Mouse (Mus musculus): ENCODE data around the gene Gss.
"Not testable (repeated sequence)": the region's sequence is repeated elsewhere in the genome, so short reads cannot be mapped to it uniquely, and the experiment has no call there.

The Gss gene

GRCm38 (mm10) chr2:155576656-155577055, 16.0 kb downstream of the Gss start:
- CTCF ChIA-PET = no interaction called here

DNA sequence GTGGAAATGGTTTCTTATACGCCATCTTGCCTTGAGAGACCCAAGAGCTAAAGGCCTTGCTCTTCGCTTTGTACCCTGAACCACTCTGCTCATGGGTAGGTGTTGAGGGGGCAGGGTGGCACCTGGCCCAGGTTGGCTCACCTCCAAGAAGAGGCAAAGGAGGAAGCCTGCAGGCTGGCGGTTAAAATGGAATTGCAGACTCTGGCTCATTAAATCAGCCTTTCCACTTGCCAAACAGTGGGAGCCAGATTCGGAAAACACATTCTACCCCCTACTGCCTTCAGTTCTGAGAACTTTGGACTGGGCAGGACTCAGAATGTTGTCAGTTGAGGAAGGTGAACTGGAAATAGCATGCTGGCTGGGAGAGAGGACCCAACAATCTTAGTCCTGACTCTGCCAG, 17.9 kb downstream of the Gss start:
- CTCF ChIA-PET = no interaction called here

- CTCF ChIA-PET = no interaction called here
These were observed 18.6 kb downstream of the Gss start for GRCm38 (mm10) chr2:155573996-155574395.

DNA sequence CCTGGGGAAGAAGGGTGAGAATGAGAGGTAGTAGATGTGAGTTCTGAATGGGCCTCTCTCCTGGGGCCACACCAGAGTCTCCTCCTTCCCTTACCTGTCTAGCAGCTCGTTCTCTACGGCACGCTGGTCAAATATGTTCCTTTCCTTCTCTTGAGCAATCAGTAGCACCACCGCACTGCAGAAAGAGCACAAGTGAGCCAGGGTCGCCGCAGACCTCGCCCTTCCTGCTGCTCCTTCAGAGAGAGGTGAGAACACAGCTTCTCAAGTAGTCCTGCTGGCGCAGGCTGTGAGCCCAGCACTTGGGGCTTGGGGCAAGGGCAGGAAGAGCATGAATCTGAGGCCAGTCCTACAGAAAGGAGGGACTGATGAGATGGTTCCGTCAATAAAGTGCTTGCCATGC, 19.6 kb downstream of the Gss start:
- CTCF ChIA-PET = no interaction called here

GRCm38 (mm10) chr2:155569223-155569807, 23.3 kb downstream of the Gss start:
- CTCF ChIA-PET = interaction anchor here (0.6 kb wide), 1 partner anchor 82 kb away, joined by 8 read pairs; no protein-coding TSS in a partner anchor

- CTCF ChIA-PET = no interaction called here
These were observed 24.9 kb downstream of the Gss start for GRCm38 (mm10) chr2:155567751-155568150.

DNA sequence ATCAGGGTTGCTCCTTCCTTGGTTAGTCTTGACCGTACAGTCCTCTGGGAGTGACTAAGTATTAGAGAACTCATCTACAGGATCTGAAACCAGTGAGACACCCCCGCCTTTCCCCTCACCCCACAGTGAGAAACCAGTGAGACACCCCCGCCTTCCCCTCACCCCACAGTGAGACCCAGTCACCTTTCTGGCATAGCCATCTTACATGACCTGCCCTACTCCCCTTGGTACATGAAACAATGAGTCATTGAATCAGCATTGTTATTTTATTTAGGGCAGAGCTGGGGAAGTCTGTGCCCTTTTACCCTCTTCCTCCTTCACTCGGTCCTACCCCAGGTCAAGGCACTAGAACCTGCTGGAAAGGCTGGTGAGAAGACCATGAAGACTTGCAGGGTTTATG, 29.7 kb downstream of the Gss start:
- CTCF ChIA-PET = no interaction called here

- CTCF ChIA-PET = no interaction called here
These were observed 30.4 kb downstream of the Gss start for GRCm38 (mm10) chr2:155562209-155562608.

- CTCF ChIA-PET = interaction anchor here (0.6 kb wide), 1 partner anchor 29 kb away, joined by 10 read pairs; no protein-coding TSS in a partner anchor
These were observed 38.1 kb downstream of the Gss start for GRCm38 (mm10) chr2:155554426-155554985.

GRCm38 (mm10) chr2:155552949-155553354, 39.7 kb downstream of the Gss start:
- CTCF ChIA-PET = no interaction called here

GRCm38 (mm10) chr2:155552336-155552735, 40.3 kb downstream of the Gss start:
- CTCF ChIA-PET = no interaction called here

- CTCF ChIA-PET = no interaction called here
These were observed 45.7 kb downstream of the Gss start for GRCm38 (mm10) chr2:155546955-155547354.

GRCm38 (mm10) chr2:155540822-155541458, 51.7 kb downstream of the Gss start:
- CTCF ChIA-PET = no interaction called here

GRCm38 (mm10) chr2:155539696-155540095, 52.9 kb downstream of the Gss start:
- CTCF ChIA-PET = no interaction called here

DNA sequence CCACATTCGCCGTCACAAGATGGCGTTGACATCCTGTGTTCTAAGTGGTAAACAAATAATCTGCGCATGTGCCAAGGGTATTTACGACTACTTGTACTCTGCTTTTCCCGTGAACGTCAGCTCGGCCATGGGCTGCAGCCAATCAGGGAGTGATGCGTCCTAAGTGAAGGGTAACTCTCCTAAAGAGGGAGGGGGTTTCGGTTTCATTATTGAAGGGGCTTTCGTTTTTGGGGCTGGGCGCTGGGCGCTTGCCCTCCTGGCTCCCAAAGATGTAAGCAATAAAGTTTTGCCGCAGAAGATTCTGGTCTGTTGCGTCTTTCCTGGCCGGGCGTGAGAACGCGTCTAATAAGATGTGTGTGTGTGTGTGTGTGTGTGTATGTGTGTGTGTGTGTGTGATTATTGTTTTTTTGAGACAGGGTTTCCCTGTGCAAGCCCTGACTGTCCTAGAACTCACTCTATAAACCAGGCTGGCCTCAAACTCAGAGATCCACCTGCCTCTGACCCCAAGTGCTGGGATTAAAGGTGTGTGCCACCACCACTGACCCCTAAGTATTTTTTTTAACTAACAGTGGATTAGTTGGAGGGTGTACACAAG, 54.0 kb downstream of the Gss start:
- CTCF ChIA-PET = not testable (repeated sequence)

DNA sequence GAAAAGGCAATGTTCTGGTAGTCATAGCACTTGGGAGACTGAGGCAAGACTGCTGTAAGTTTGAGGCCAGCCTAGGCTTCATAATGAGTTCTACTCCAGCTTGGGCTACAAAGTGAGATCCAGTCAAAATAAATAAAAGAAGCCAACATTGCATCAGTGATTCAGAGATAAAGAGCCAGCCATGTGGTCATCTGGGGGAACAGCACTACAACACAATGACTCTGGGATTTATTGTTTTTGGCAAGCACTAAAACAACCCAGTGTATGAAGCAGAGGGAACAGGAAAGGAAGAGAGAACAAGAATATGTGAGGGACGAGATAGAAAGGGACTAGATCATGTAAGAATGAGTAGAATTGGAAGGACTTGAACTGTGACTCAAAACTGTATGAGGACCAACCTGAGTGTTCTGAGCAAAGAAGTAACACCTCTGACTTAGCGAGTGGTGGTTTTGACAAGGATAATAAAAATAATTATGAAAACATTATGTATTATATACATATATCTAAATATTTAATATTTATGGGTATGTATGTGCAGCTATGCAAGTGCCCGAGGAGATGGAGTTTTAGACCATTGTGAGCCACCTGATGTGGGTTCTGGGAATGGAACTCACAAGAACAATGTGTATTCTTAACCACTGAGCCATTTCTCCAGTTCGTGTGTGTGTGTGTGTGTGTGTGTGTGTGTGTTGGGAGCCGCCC, 54.7 kb downstream of the Gss start:
- CTCF ChIA-PET = no interaction called here

- CTCF ChIA-PET = interaction anchor here (0.6 to 0.7 kb wide), 2 partner anchors 10 to 64 kb away, joined by 5 read pairs; no protein-coding TSS in a partner anchor
These were observed 56.3 kb downstream of the Gss start for GRCm38 (mm10) chr2:155536292-155536691.

DNA sequence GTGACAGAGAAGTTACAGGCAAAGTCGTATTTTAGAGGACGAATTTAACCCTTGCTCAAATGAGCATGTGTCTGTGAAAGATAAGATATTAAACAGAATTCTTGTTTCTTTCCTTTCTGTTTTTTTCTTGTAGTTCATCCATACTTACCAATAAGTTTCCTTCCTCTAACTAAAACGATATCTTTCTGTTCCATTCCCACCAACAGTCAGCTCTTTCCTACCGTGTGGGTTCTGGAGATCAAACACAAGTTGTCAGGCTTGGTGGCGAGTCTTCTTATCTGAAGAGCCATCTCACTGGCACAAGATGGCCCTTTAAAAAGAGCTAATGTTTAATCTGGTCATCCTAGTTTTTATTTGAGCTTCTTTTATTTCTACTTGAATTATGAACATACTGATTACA, 65.2 kb downstream of the Gss start:
- CTCF ChIA-PET = interaction anchor here (0.9 kb wide), 1 partner anchor 11 kb away, joined by 3 read pairs; no protein-coding TSS in a partner anchor

- CTCF ChIA-PET = no interaction called here
These were observed 68.2 kb downstream of the Gss start for GRCm38 (mm10) chr2:155524378-155524777.

DNA sequence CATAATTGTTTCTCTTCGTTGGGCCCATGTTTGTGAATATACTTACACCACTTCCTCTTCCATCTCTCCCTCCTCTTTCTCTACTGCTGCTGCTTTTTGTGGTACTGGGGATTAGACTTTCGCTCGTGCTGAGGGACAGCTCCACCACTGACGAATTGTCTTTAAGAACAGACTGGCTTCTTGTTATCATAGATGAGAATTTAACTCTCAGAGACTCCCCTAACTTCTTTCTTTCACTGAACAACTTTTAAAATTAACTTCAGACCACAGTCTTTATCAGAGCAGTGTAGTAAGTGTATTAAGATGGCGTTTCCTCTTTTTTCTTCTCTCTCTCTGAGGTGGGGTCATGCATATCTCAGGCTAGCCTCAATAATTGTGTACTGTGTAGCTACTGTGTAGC, 68.9 kb downstream of the Gss start:
- CTCF ChIA-PET = interaction anchor here (0.6 kb wide), 1 partner anchor 159 kb away, joined by 5 read pairs; no protein-coding TSS in a partner anchor

DNA sequence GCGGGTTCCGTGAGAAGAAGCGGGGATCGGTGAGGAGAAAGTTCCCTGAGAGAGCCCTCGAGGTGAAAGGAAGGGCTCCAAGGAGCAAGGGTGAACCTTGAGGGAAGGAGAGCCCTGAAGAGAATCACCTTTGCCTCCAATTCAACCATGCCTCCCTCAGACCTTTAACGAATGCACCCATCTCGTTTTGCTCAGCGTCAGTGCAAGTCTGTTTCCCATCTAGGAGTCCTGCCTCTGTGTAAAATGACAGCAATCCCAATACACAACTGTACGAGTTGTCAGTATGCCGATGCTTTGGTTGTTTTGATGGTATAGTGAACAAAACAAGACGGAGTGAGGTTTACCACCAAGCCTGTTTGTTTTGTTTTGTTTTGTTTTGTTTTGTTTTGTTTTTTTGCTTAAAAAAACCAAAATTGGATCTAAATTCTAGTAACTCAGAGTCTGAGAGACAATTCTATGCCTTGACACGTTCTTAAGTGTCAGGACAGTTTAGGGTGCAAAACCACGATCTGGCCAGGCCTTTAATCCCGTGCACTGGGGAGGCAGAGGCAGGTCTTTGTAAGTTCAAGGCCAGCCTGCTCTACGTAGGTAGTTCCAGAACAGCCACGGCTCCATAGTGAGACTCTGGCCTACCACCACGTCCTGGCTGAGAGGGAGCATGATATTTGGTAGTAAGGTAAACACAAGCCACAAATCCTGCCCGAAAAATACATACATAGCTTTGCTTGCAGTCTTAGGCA, 73.9 kb downstream of the Gss start:
- CTCF ChIA-PET = interaction anchor here (0.5 kb wide), 1 partner anchor 584 kb away, joined by 4 read pairs; no protein-coding TSS in a partner anchor
